Mouse (Mus musculus) embryonic facial prominence, embryonic 13.5 days (tissue): ENCODE results near the gene Aars2. TPM values are rescaled to one million over a fixed set of nuclear protein-coding genes. Genes with fewer than 3 reads are reported as not detected.

Experiments used
- ATAC-seq: fragments of 200-750 bp; cut with Nextera tagmentation; 2 replicates; pipeline ENCODE4 v1.8.0; 2017; ENCODE audit warnings: low read depth; ENCODE audit not compliant: insufficient number of reproducible peaks, insufficient read depth, low FRiP score, low TSS enrichment
- H3K27ac ChIP-seq: fragments of 300-500 bp; sonication (generic); 2 replicates; pipeline ENCODE4 v1.5.1; 2015; ENCODE audit warnings: moderate library complexity, mild to moderate bottlenecking, inconsistent platforms
- H3K27me3 ChIP-seq: fragments of 300-500 bp; sonication (generic); 2 replicates; pipeline ENCODE4 v1.6.1; 2015; ENCODE audit warnings: mild to moderate bottlenecking, inconsistent platforms
- H3K36me3 ChIP-seq: fragments of 300-500 bp; sonication (generic); 2 replicates; pipeline ENCODE4 v1.6.1; 2015; ENCODE audit warnings: mild to moderate bottlenecking, inconsistent platforms
- H3K4me1 ChIP-seq: fragments of 300-500 bp; sonication (generic); 2 replicates; pipeline ENCODE4 v1.6.1; 2015; ENCODE audit warnings: inconsistent platforms
- H3K4me2 ChIP-seq: fragments of 300-500 bp; sonication (generic); 2 replicates; pipeline ENCODE4 v1.6.1; 2015; ENCODE audit warnings: moderate library complexity, mild to moderate bottlenecking, inconsistent platforms
- H3K4me3 ChIP-seq: fragments of 300-500 bp; sonication (generic); 2 replicates; pipeline ENCODE4 v1.5.1; 2015; ENCODE audit warnings: mild to moderate bottlenecking, inconsistent platforms
- H3K9ac ChIP-seq: fragments of 300-500 bp; sonication (generic); 2 replicates; pipeline ENCODE4 v1.6.1; 2015; ENCODE audit warnings: mild to moderate bottlenecking, inconsistent platforms
- H3K9me3 ChIP-seq: fragments of 300-500 bp; sonication (generic); 2 replicates; pipeline ENCODE4 v1.6.1; 2016; ENCODE audit warnings: inconsistent platforms
- WGBS: fragments of 180-500 bp; shearing (Covaris S2); methylation state at CpG from one replicate; pipeline ENCODE4 v1.1.7; 2015; ENCODE audit warnings: mixed read lengths; 5-methylcytosine and 5-hydroxymethylcytosine counted together
- polyA plus RNA-seq: library from polyadenylated mRNA; unstranded; fragments of >200 nt; fragmentation: Nextera tagmentation; extraction: Ambion mirVana; gene quantifications from 2 replicates; pipeline ENCODE4 v1.2.1, GENCODE M21; 2015

Gene Aars2
- polyA plus RNA-seq: 20.2 and 21.5 TPM in 2 replicates

GRCm38 (mm10) chr17:45506700-45507189 lies at the start of gene Aars2:
Aars2 (plus strand) TSS chr17:45506841.
- Histone ChIP-seq H3K36me3 (peaks cover 30% of the 10 kb centered on the region), H3K4me3 (peak within 1 kb of the TSS; percentile 81), H3K9me3 (no peaks in the 10 kb centered on the region), H3K9ac (peak within 1 kb of the TSS; percentile 79), H3K4me2 (peak within 1 kb of the TSS; percentile 56), H3K4me1 (peaks cover 15% of the 10 kb centered on the region), H3K27me3 (no peaks in the 10 kb centered on the region), H3K27ac (peak within 1 kb of the TSS; percentile 82)
- ATAC-seq: peak; percentile 92
- WGBS: under 1% methylated on average over 42 of the region's 42 CpGs

- H3K36me3 ChIP-seq: no peaks in the 10 kb centered on the region
- no peak for ATAC-seq
- H3K9me3 ChIP-seq: no peaks in the 10 kb centered on the region
- no peaks in the 10 kb centered on the region for H3K27me3 ChIP-seq
- H3K4me2 ChIP-seq: no peak overlapping the region
- no peak overlapping the region for H3K27ac ChIP-seq
- no peak overlapping the region for H3K9ac ChIP-seq
- no peak overlapping the region for H3K4me3 ChIP-seq
- no peaks in the 10 kb centered on the region for H3K4me1 ChIP-seq
- WGBS: 86% methylated on average over 5 of the region's 5 CpGs
Observed at GRCm38 (mm10) chr17:45457487-45457886, 49.2 kb upstream of the Aars2 start.

GRCm38 (mm10) chr17:45458516-45458915 lies 48.1 kb upstream of the Aars2 start:
- Histone ChIP-seq H3K4me1 (no peaks in the 10 kb centered on the region), H3K27me3 (no peaks in the 10 kb centered on the region), H3K9me3 (no peaks in the 10 kb centered on the region), H3K36me3 (no peaks in the 10 kb centered on the region), H3K4me2 (no peak overlapping the region), H3K9ac (no peak overlapping the region), H3K27ac (no peak overlapping the region), H3K4me3 (no peak overlapping the region)
- ATAC-seq: no peak
- WGBS: 81% methylated on average over 4 of the region's 4 CpGs

GRCm38 (mm10) chr17:45459062-45459461 lies 47.6 kb upstream of the Aars2 start:
- WGBS: 92% methylated on average over 8 of the region's 8 CpGs
- ATAC-seq: no peak
- Histone ChIP-seq H3K4me3 (no peak overlapping the region), H3K27me3 (no peaks in the 10 kb centered on the region), H3K9me3 (no peaks in the 10 kb centered on the region), H3K4me2 (no peak overlapping the region), H3K36me3 (no peaks in the 10 kb centered on the region), H3K27ac (no peak overlapping the region), H3K4me1 (no peaks in the 10 kb centered on the region), H3K9ac (no peak overlapping the region)

GRCm38 (mm10) chr17:45462506-45462905 lies 44.1 kb upstream of the Aars2 start:
- H3K9me3 ChIP-seq: 0 out of 2 replicates have a peak, but pooled peaks cover 4% of the 10 kb centered on the region
- H3K4me3 ChIP-seq: no peak overlapping the region
- H3K4me1 ChIP-seq: no peaks in the 10 kb centered on the region
- no peaks in the 10 kb centered on the region for H3K36me3 ChIP-seq
- WGBS: 90% methylated on average over 4 of the region's 4 CpGs
- no peak overlapping the region for H3K9ac ChIP-seq
- no peak overlapping the region for H3K27ac ChIP-seq
- H3K27me3 ChIP-seq: no peaks in the 10 kb centered on the region
- H3K4me2 ChIP-seq: no peak overlapping the region
- no peak for ATAC-seq

GRCm38 (mm10) chr17:45464255-45464654 lies 42.4 kb upstream of the Aars2 start:
- Histone ChIP-seq H3K4me2 (no peak overlapping the region), H3K4me1 (no peaks in the 10 kb centered on the region), H3K9me3 (0 out of 2 replicates have a peak, but pooled peaks cover 4% of the 10 kb centered on the region), H3K27ac (no peak overlapping the region), H3K27me3 (no peaks in the 10 kb centered on the region), H3K9ac (no peak overlapping the region), H3K36me3 (no peaks in the 10 kb centered on the region), H3K4me3 (no peak overlapping the region)
- ATAC-seq: no peak
- 84% methylated on average over 9 of the region's 9 CpGs for WGBS

- WGBS: 62% methylated on average over 2 of the region's 2 CpGs
- Histone ChIP-seq H3K9me3 (0 out of 2 replicates have a peak, but pooled peaks cover 4% of the 10 kb centered on the region), H3K4me1 (no peaks in the 10 kb centered on the region), H3K27ac (no peak overlapping the region), H3K9ac (no peak overlapping the region), H3K36me3 (no peaks in the 10 kb centered on the region), H3K4me3 (no peak overlapping the region), H3K4me2 (no peak overlapping the region), H3K27me3 (no peaks in the 10 kb centered on the region)
- ATAC-seq: no peak
Observed at GRCm38 (mm10) chr17:45466701-45467100, 39.9 kb upstream of the Aars2 start.

GRCm38 (mm10) chr17:45468302-45468701 lies 38.3 kb upstream of the Aars2 start:
- H3K36me3 ChIP-seq: no peaks in the 10 kb centered on the region
- H3K4me1 ChIP-seq: no peaks in the 10 kb centered on the region
- no peak overlapping the region for H3K4me3 ChIP-seq
- H3K27ac ChIP-seq: no peak overlapping the region
- H3K27me3 ChIP-seq: peaks cover 3% of the 10 kb centered on the region; the same call in 1 of the 2 replicates
- WGBS: 78% methylated on average over 5 of the region's 5 CpGs
- no peak overlapping the region for H3K4me2 ChIP-seq
- 0 out of 2 replicates have a peak, but pooled peaks cover 4% of the 10 kb centered on the region for H3K9me3 ChIP-seq
- no peak overlapping the region for H3K9ac ChIP-seq
- ATAC-seq: no peak

- Histone ChIP-seq H3K4me1 (peaks cover 10% of the 10 kb centered on the region; the same call in 1 of the 2 replicates), H3K9me3 (0 out of 2 replicates have a peak, but pooled peaks cover 4% of the 10 kb centered on the region), H3K4me3 (no peak overlapping the region), H3K4me2 (no peak overlapping the region), H3K36me3 (no peaks in the 10 kb centered on the region), H3K27me3 (peaks cover 24% of the 10 kb centered on the region), H3K27ac (no peak overlapping the region), H3K9ac (no peak overlapping the region)
- ATAC-seq: no peak
- WGBS: 82% methylated on average over 7 of the region's 7 CpGs
Observed at GRCm38 (mm10) chr17:45470726-45471125, 35.9 kb upstream of the Aars2 start.

GRCm38 (mm10) chr17:45473667-45474066 lies 33.0 kb upstream of the Aars2 start:
- Histone ChIP-seq H3K4me3 (no peak overlapping the region), H3K36me3 (no peaks in the 10 kb centered on the region), H3K4me2 (no peak overlapping the region), H3K9me3 (no peaks in the 10 kb centered on the region), H3K9ac (no peak overlapping the region), H3K4me1 (peaks cover 10% of the 10 kb centered on the region; the same call in 1 of the 2 replicates), H3K27me3 (peaks cover 47% of the 10 kb centered on the region), H3K27ac (no peak overlapping the region)
- no peak for ATAC-seq
- 71% methylated on average over 6 of the region's 6 CpGs for WGBS

- no peaks in the 10 kb centered on the region for H3K36me3 ChIP-seq
- H3K27ac ChIP-seq: no peak overlapping the region
- ATAC-seq: no peak
- peaks cover 47% of the 10 kb centered on the region for H3K27me3 ChIP-seq
- H3K4me1 ChIP-seq: peaks cover 10% of the 10 kb centered on the region; the same call in 1 of the 2 replicates
- peak overlapping the region; percentile 61 for H3K9ac ChIP-seq
- H3K4me2 ChIP-seq: peak overlapping the region; percentile 70
- no peaks in the 10 kb centered on the region for H3K9me3 ChIP-seq
- peak overlapping the region; percentile 46 for H3K4me3 ChIP-seq
- 73% methylated on average over 8 of the region's 8 CpGs for WGBS
Observed at GRCm38 (mm10) chr17:45474146-45474545, 32.5 kb upstream of the Aars2 start.

GRCm38 (mm10) chr17:45474669-45475465 lies 31.8 kb upstream of the Aars2 start, which contains the start of gene Spats1:
Spats1 (minus strand) TSS chr17:45475415.
- 0 out of 2 replicates have a peak, but pooled peaks have one; percentile 52 for ATAC-seq
- H3K9me3 ChIP-seq: no peaks in the 10 kb centered on the region
- peaks cover 10% of the 10 kb centered on the region; the same call in 1 of the 2 replicates for H3K4me1 ChIP-seq
- H3K27me3 ChIP-seq: peaks cover 47% of the 10 kb centered on the region
- no peaks in the 10 kb centered on the region for H3K36me3 ChIP-seq
- no peak within 1 kb of the TSS for H3K27ac ChIP-seq
- WGBS: 6% methylated on average over 30 of the region's 30 CpGs
- peak within 1 kb of the TSS; percentile 46 for H3K4me3 ChIP-seq
- peak within 1 kb of the TSS; percentile 61 for H3K9ac ChIP-seq
- H3K4me2 ChIP-seq: peak within 1 kb of the TSS; percentile 70
